Mouse (Mus musculus) hindbrain, embryonic 11.5 days (tissue): Measurements from ENCODE around the gene Yjefn3. TPM values are rescaled to one million over a fixed set of nuclear protein-coding genes. Genes with fewer than 3 reads are reported as not detected.

Experiments used
- ATAC-seq: fragments of 200-750 bp; cut with Nextera tagmentation; 2 replicates; pipeline ENCODE4 v1.8.0; 2017; ENCODE audit warnings: mild to moderate bottlenecking, moderate TSS enrichment, moderate library complexity; ENCODE audit not compliant: low FRiP score
- DNase-seq: peaks from one replicate; pipeline ENCODE4 v3.0.0-alpha.2; 2015; ENCODE audit warnings: low spot score
- H3K27ac ChIP-seq: fragments of 300-500 bp; sonication (generic); 2 replicates; pipeline ENCODE4 v1.5.1; 2014; ENCODE audit warnings: mild to moderate bottlenecking, low read depth, low read length
- H3K27me3 ChIP-seq: fragments of 300-500 bp; sonication (generic); 2 replicates; pipeline ENCODE4 v1.6.1; 2014; ENCODE audit warnings: mild to moderate bottlenecking, low read length, moderate library complexity, mixed read lengths; ENCODE audit not compliant: control insufficient read depth, insufficient read depth
- H3K36me3 ChIP-seq: fragments of 300-500 bp; sonication (generic); 2 replicates; pipeline ENCODE4 v1.6.1; 2014; ENCODE audit warnings: mild to moderate bottlenecking, low read length, moderate library complexity, mixed read lengths; ENCODE audit not compliant: control insufficient read depth, insufficient read depth
- H3K4me1 ChIP-seq: fragments of 300-500 bp; sonication (generic); replicated peaks from 2 replicates; pipeline ENCODE4 v1.6.1; 2014; ENCODE audit warnings: low read length, mixed read lengths; ENCODE audit not compliant: control insufficient read depth, insufficient read depth
- H3K4me2 ChIP-seq: fragments of 300-500 bp; sonication (generic); replicated peaks from 2 replicates; pipeline ENCODE4 v1.6.1; 2014; ENCODE audit warnings: mild to moderate bottlenecking, low read depth, low read length
- H3K4me3 ChIP-seq: fragments of 300-500 bp; sonication (generic); 2 replicates; pipeline ENCODE4 v1.5.1; 2014; ENCODE audit warnings: low read depth, low read length
- H3K9ac ChIP-seq: fragments of 300-500 bp; sonication (generic); 2 replicates; pipeline ENCODE4 v1.6.1; 2014; ENCODE audit warnings: low read depth, low read length
- H3K9me3 ChIP-seq: fragments of 300-500 bp; sonication (generic); 2 replicates; pipeline ENCODE4 v1.6.1; 2016; ENCODE audit warnings: low read length; ENCODE audit not compliant: control insufficient read depth
- WGBS: fragments of 180-500 bp; shearing (Covaris S2); extraction: QIAGEN DNeasy Blood & Tissue Kit; methylation state at CpG from one replicate; pipeline ENCODE4 v1.1.7; 2014; 5-methylcytosine and 5-hydroxymethylcytosine counted together
- polyA plus RNA-seq: library from polyadenylated mRNA; unstranded; fragments of >200 nt; fragmentation: Nextera tagmentation; extraction: Ambion mirVana; gene quantifications from 2 replicates; pipeline ENCODE4 v1.2.1, GENCODE M21; 2014

Yjefn3 gene
- polyA plus RNA-seq, 1 experiment from 2014 or later, result 6.1 TPM

DNA sequence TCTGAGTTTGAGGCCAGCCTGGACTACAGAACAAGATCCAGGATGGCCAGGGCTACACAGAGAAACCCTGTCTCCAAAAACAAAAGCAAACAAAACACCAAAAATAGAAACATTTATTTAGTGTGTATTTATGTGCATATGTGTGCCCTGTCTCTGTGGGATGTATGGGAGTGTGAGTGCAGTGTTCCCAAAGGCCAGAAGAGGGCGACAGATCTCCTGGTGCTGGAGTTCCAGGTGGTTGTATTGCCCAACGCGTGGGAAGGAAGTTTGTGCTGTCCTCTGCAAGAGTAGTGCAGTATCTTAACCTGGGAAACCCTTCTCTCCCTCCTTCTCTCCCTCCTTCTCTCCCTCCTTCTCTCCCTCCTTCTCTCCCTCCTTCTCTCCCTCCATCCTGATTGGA lies 52.6 kb downstream of the Yjefn3 start:
- peak; percentile 20 for DNase-seq
- H3K9me3 ChIP-seq, result no peaks in the 10 kb centered on the region
- no peaks in the 10 kb centered on the region for H3K27me3 ChIP-seq
- H3K4me3 ChIP-seq, result no peak overlapping the region
- no peaks in the 10 kb centered on the region for H3K36me3 ChIP-seq
- no peak overlapping the region for H3K27ac ChIP-seq
- no peak overlapping the region for H3K9ac ChIP-seq
- no peak overlapping the region for H3K4me2 ChIP-seq
- no peak for ATAC-seq
- no peaks in the 10 kb centered on the region for H3K4me1 ChIP-seq
- WGBS, result 40% methylated on average over 3 of the region's 3 CpGs

DNA sequence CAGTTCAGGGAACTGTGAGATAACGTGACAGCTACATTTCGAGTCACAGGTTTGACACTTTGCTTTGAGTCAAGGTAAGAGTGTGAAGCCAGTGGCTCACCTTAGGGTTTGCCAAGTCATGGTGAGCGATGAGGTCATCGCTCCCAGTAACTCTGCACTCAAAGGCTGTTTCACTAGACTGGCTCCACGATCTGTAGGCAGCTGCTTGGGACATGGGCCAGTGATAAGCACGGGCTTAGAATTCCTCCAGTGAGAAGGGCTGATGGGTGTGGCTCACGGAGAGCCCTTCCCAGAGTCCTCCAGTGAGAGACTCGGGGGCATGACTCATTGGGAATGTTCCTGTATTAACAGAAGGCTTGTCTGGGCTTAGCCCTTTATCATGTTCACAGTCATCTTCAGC lies 53.6 kb downstream of the Yjefn3 start:
- Histone ChIP-seq H3K4me1 (no peaks in the 10 kb centered on the region), H3K36me3 (no peaks in the 10 kb centered on the region), H3K4me3 (no peak overlapping the region), H3K9ac (no peak overlapping the region), H3K27me3 (no peaks in the 10 kb centered on the region), H3K4me2 (no peak overlapping the region), H3K9me3 (no peaks in the 10 kb centered on the region), H3K27ac (no peak overlapping the region)
- DNase-seq (no peak), ATAC-seq (no peak)
- WGBS, result 92% methylated on average over 8 of the region's 8 CpGs

DNA sequence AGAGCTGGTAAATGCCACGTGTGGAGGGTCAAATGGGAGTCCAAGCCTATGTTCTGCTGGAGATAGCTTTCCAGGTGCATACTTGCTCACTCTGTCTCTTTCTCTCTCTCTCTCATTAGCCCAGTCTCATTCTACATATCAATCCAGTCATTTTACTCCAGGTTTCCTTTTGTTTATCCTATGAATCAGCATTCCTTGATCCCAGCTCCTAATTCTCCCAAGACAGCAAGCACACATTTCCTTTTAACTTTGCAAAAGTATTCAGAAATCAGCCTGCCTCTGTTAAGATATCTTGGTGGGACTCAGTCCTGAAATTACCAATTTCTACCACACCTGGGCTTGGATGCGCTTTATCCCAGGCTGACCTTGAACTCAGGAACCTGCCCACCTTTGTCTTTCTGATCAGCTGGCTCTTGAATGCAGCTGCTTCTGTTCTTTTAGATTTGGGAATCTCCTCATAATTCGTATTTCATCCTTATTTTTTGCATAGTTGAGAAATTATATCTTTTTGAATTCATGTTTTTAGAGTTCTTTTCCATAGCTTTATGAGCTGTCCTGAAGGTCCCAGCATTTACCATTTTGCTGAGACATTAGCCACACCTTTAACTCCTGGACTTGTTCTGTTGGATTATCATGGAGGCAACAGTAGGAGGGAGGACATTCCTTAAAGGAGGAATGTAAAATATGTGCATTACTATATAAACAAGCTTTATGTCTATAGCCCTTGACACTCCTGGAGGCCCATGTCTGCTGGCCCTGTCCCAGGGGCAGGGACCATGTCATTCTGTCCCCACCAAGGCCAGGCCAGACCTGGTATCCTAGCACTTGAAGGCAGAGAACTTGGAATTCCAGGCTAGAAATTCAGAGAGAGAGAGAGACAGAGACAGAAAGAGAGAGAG lies 55.1 kb downstream of the Yjefn3 start:
- DNase-seq (no peak), ATAC-seq (no peak)
- no peak overlapping the region for H3K4me2 ChIP-seq
- H3K9ac ChIP-seq, result no peak overlapping the region
- no peak overlapping the region for H3K27ac ChIP-seq
- no peaks in the 10 kb centered on the region for H3K36me3 ChIP-seq
- H3K4me3 ChIP-seq, result no peak overlapping the region
- no peaks in the 10 kb centered on the region for H3K9me3 ChIP-seq
- no peaks in the 10 kb centered on the region for H3K27me3 ChIP-seq
- WGBS, result 76% methylated on average over 3 of the region's 3 CpGs
- H3K4me1 ChIP-seq, result no peaks in the 10 kb centered on the region

Other genes with a start within 250 kb of the Yjefn3 start
- gene Zfp964, start 248.2 kb downstream of the Yjefn3 start, polyA plus RNA-seq, result 2.3 and 3.1 TPM in 2 replicates
- gene Zfp869, start 192.0 kb downstream of the Yjefn3 start, polyA plus RNA-seq, result 32.1 and 38.8 TPM in 2 replicates
- 7.2 and 9.2 TPM in 2 replicates for gene Zfp963, start 152.7 kb downstream of the Yjefn3 start, polyA plus RNA-seq
- 0.66 TPM in 1 of 2 replicates, not detected in the other for gene Gm20422, start 127.8 kb downstream of the Yjefn3 start, polyA plus RNA-seq
- gene Atp13a1, start 111.5 kb downstream of the Yjefn3 start, polyA plus RNA-seq, result 34.5 and 35.8 TPM in 2 replicates
- 41.5 and 44.5 TPM in 2 replicates for gene Zfp866, start 111.5 kb downstream of the Yjefn3 start, polyA plus RNA-seq
- gene Gmip, start 94.0 kb downstream of the Yjefn3 start, polyA plus RNA-seq, result 9.0 and 9.4 TPM in 2 replicates
- gene Lpar2, start 80.3 kb downstream of the Yjefn3 start, polyA plus RNA-seq, result 1.2 and 1.7 TPM in 2 replicates
- gene Pbx4, start 70.2 kb downstream of the Yjefn3 start, polyA plus RNA-seq, result 41.5 and 42.5 TPM in 2 replicates
- 0.50 and 0.73 TPM in 2 replicates for gene Cilp2, start 15.0 kb downstream of the Yjefn3 start, polyA plus RNA-seq
- 4.2 and 4.3 TPM in 2 replicates for gene Tssk6, start 528 bp downstream of the Yjefn3 start, polyA plus RNA-seq
- gene Ndufa13, start 154 bp downstream of the Yjefn3 start, polyA plus RNA-seq, result 169 and 174 TPM in 2 replicates
- gene Gatad2a, start 93.7 kb upstream of the Yjefn3 start, polyA plus RNA-seq, result 48.8 and 62.0 TPM in 2 replicates
- 51.1 and 52.1 TPM in 2 replicates for gene Mau2, start 140.0 kb upstream of the Yjefn3 start, polyA plus RNA-seq
- gene Sugp1, start 140.1 kb upstream of the Yjefn3 start, polyA plus RNA-seq, result 34.5 and 35.4 TPM in 2 replicates
- gene Tm6sf2, start 170.2 kb upstream of the Yjefn3 start, polyA plus RNA-seq, result 0.86 and 1.4 TPM in 2 replicates
- gene Hapln4, start 180.7 kb upstream of the Yjefn3 start, polyA plus RNA-seq, result 0.22 TPM in 1 of 2 replicates, not detected in the other
- gene Ncan, start 218.2 kb upstream of the Yjefn3 start, polyA plus RNA-seq, result 71.3 and 74.5 TPM in 2 replicates
- 16.7 and 19.2 TPM in 2 replicates for gene Nr2c2ap, start 228.6 kb upstream of the Yjefn3 start, polyA plus RNA-seq
- gene Rfxank, start 236.4 kb upstream of the Yjefn3 start, polyA plus RNA-seq, result 10.9 and 14.6 TPM in 2 replicates
- 48.4 and 49.0 TPM in 2 replicates for gene Borcs8, start 236.8 kb upstream of the Yjefn3 start, polyA plus RNA-seq
- gene Mef2b, start 237.0 kb upstream of the Yjefn3 start, polyA plus RNA-seq, result 0.28 and 0.32 TPM in 2 replicates